Mouse (Mus musculus): ENCODE results near the gene Lamc2. TPM values are rescaled to one million over a fixed set of nuclear protein-coding genes. Genes with fewer than 3 reads are reported as not detected.

Gene Lamc2
- total RNA-seq, 2 experiments from 2014 or later, result 1.4 to 2.0 TPM

- DNase-seq (ENCODE audit: low spot score in 2 of 2), result peak; percentile 35 to 78
Observed at GRCm38 (mm10) chr1:153180586-153181289, 5.5 kb downstream of the Lamc2 start.

DNA sequence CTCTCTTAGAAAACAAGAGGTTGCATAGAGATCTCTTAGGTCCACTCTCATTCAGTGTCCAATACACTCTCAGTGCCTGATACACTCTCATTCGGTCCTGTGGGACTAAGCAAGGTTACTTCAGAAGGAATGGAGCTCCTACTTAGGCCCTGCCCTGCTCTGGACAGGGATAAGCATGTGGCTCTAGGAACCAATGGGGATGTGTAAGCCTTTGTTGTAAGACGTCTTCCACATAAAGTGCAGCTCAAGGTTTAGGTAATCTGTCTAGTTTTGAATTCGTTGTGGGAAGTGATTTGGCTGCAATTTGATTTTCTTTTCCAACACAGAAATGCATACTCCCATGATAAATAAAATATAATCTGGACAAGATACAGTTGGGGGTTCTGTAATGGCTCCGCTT is 6.1 kb downstream of the Lamc2 start:
- DNase-seq (ENCODE audit: low spot score in 2 of 2), result no peak

DNA sequence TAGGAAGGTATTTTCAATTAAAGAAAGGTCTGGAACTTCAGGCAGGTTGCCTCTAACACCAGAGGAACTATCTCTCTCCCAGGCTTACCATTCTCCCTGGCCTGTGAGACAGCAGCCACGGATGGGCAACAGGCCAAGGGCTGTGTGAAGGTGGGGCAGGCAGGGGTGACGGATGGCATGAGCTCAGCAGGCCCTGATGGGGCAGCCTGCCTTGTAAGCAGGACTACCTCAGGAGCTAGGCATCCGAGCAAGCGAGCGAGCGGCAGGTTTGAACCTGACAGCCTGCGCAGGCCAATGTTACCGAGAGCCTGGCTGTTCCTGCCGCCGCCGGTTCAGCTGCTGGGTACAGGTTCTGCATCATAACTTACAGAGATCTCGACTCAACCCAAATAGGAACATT is 11.4 kb downstream of the Lamc2 start:
- peak in 1 of 2 experiments; percentile 24 for DNase-seq (ENCODE audit: low spot score in 2 of 2)

DNA sequence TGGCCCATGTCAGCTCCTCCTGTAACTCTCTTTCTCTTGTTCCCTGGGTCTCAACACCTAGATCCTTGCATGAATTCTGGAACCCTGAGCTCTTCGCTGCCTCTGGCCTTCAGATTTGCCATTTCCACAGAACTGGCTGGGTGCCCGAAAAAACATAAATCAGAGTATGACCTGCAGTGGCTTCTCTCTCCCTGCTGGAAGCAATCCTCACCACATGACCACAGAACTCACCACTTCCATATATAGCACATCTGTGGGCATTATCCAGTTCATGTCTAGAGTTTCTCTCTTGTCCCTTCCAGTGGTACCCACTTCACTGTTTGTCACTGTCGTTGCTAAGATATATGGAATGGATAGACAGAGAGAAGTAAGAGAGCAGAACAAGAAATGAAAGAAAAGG is 13.0 kb downstream of the Lamc2 start:
- no peak for DNase-seq (ENCODE audit: low spot score in 2 of 2)

- no peak for DNase-seq (ENCODE audit: low spot score in 2 of 2)
Observed at GRCm38 (mm10) chr1:153172291-153172731, 13.9 kb downstream of the Lamc2 start.

DNA sequence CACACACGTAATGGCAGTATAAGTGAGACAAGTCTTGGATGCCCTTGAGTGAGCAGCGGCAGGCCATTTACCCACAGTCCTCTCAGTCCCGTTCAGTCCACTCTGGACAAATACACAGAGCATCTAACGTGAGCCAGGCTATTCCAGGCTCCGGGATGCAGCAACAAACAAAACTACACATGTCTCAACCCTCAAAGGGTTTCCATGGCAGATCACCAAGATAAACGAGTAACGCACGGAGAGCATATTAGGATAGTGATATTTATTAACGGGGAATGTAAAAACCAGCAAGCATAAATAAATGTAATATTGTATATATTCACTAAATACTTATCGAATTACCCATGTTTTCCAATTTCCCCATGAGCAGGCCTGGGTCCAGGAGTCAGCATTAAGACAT is 15.2 kb downstream of the Lamc2 start:
- DNase-seq (ENCODE audit: low spot score in 2 of 2), result no peak

GRCm38 (mm10) chr1:153168293-153168692 is 18.0 kb downstream of the Lamc2 start:
- DNase-seq (ENCODE audit: low spot score in 2 of 2), result no peak

DNA sequence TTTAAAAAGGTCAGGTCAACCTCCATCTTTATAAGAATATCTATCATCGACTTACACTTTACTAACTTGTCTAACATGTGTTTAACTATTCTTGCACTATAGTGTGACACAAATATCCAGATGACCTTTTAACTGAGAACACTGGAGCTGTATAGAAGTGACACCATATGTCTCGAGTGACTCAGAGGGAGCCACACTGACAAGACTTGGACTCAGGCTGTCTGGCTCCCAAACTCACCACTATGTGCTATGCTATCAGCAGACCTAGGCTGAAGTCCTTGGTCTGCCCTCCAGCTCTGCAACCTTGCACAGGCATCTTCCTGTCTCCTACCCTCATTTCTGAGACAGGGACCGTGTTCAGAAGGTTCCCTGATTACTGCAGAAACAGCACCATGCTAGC is 22.4 kb downstream of the Lamc2 start:
- DNase-seq (ENCODE audit: low spot score in 2 of 2), result no peak

GRCm38 (mm10) chr1:153159137-153159536 is 27.1 kb downstream of the Lamc2 start:
- no peak for DNase-seq (ENCODE audit: low spot score in 2 of 2)

- DNase-seq (ENCODE audit: low spot score in 2 of 2), result no peak
Observed at GRCm38 (mm10) chr1:153157021-153157623, 29.1 kb downstream of the Lamc2 start.

- no peak for DNase-seq (ENCODE audit: low spot score in 2 of 2)
Observed at GRCm38 (mm10) chr1:153155364-153155763, 30.9 kb downstream of the Lamc2 start.

GRCm38 (mm10) chr1:153153619-153154137 is 32.6 kb downstream of the Lamc2 start:
- no peak for DNase-seq (ENCODE audit: low spot score in 2 of 2)

GRCm38 (mm10) chr1:153152594-153152993 is 33.7 kb downstream of the Lamc2 start:
- DNase-seq (ENCODE audit: low spot score in 2 of 2), result no peak

DNA sequence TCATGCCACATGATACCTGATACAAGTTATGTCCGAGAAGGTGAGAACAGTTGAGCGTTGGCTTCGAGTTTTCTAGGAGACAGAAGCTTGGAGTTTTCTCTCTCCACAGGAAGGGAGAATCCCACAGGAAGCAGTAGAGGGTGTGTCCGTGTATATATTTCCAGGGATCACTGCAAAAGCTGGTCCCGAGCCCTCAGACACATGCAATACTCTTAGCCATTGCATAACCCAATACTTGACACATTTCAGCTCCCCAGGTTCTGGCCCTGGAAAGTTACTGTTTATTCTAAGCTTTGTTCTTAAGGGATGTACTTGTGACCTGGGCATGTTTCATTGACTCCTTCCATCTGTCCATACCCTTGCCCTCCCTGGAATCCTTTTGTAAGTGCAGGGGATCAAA is 40.5 kb downstream of the Lamc2 start:
- DNase-seq (ENCODE audit: low spot score in 2 of 2), result no peak

DNA sequence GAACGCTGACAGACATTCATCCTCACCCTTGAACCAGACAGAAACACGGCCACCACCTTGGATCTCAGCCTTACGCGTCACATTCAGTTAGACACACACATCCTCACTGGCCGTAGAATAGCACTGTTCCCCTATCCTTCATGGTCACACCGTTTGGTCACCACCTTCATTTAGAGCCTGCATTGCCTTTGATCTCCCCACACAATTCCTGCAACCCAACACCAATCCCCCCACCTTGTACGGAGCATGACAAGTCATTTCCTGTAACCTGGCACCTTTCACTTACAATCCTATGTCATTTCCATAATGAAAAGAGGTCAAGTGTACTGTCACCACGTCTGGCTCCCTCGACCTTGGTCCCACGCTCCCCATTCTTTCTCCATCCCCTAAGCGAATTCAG is 42.2 kb downstream of the Lamc2 start:
- no peak for DNase-seq (ENCODE audit: low spot score in 2 of 2)

- no peak for DNase-seq (ENCODE audit: low spot score in 2 of 2)
Observed at GRCm38 (mm10) chr1:153140747-153141228, 45.5 kb downstream of the Lamc2 start.

DNA sequence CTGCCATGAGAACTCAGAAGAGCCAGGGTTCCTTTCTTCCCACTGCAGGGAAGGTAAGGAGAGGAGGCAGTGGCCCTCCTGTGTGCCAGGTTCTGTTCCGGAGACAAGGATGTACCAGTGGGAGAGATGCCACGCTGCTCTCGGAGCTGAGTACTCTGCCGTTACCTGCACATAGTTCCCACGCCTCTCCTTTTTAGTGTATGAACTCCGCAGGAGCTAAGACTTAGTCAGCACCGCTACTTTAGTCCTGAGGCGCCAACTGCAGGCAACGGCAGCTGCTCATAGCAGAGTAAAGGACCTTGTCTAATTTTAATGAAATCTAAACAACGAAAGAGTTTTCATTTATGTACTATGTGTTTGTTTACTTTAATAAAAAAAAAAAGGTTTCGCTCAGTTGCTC is 46.0 kb downstream of the Lamc2 start:
- DNase-seq (ENCODE audit: low spot score in 2 of 2), result no peak

- DNase-seq (ENCODE audit: low spot score in 2 of 2), result no peak
Observed at GRCm38 (mm10) chr1:153139635-153140034, 46.6 kb downstream of the Lamc2 start.

- DNase-seq (ENCODE audit: low spot score in 2 of 2), result peak; percentile 12 to 44
Observed at GRCm38 (mm10) chr1:153138486-153138885, 47.8 kb downstream of the Lamc2 start.

GRCm38 (mm10) chr1:153136647-153137046 is 49.6 kb downstream of the Lamc2 start:
- DNase-seq (ENCODE audit: low spot score in 2 of 2), result no peak

- DNase-seq (ENCODE audit: low spot score in 2 of 2), result peak in 1 of 2 experiments; percentile 13
Observed at GRCm38 (mm10) chr1:153133865-153134781, 52.1 kb downstream of the Lamc2 start.
